Mouse (Mus musculus): ENCODE measurements around the gene Dhx36.

The Dhx36 gene

DNA sequence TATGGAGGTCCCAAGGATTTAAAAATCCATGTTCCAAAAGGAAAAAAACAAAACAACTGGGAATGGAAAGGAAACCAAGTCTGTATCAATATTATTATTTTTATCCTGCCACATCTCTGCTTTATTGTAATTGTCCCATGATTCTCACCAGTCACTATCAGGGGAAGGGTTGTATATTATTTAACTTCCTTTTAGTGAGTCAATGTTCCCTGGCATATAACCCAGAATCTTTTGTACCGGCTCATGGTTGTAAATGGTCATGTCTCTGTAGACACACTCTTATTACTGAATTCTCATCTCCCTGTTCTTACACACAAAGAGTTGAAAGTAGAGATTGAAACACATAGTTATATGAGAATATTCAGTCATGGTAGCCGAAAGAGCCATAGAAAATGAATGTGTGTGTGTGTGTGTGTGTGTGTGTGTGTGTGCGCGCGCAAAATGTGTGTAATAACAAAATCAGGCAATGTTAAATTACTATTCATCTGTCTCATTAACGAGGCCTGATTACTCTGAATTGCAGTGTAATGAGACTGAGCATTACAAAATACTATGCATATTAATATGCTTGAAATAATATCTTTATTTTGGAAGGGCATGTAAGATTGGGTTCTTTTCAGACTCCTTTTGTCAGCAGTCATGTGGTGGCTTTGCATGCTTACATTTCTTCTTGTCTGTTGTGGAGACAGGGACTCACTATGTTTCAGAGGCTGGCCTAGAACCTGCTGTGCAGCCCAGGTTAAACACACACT lies 88.2 kb downstream of the Dhx36 start:
- no peak for DNase-seq (ENCODE audit: low read depth, low spot score)

Measured in CD4-positive, CD25-positive, alpha-beta regulatory T cell, adult 2 months (primary cell).